Mouse (Mus musculus) heart, postnatal 25 days (tissue): Measurements from ENCODE around the gene Ccr1l1. TPM values are rescaled to one million over a fixed set of nuclear protein-coding genes. Genes with fewer than 3 reads are reported as not detected.

Source experiments
- DNase-seq: peaks from one replicate; pipeline ENCODE4 v3.0.0; 2022; ENCODE audit warnings: low spot score
- intact Hi-C: fragments of 180-260 bp; cut with DNase I; formaldehyde crosslinking; loops from one replicate; pipeline ENCODE4 v1.15.1; 2025
- total RNA-seq, 2 experiments: library from RNA; stranded (reverse); gene quantifications; 2 replicates each; pipeline ENCODE4 v1.2.3; 2021

Ccr1l1 gene
- total RNA-seq, 2 experiments from 2014 or later = not detected

- intact Hi-C loops = no loop called here
- DNase-seq = no peak
Observed at GRCm38 (mm10) chr9:123931761-123932700, 46.2 kb downstream of the Ccr1l1 start.

GRCm38 (mm10) chr9:123930926-123931325, 47.3 kb downstream of the Ccr1l1 start:
- DNase-seq = no peak
- intact Hi-C loops = no loop called here

DNA sequence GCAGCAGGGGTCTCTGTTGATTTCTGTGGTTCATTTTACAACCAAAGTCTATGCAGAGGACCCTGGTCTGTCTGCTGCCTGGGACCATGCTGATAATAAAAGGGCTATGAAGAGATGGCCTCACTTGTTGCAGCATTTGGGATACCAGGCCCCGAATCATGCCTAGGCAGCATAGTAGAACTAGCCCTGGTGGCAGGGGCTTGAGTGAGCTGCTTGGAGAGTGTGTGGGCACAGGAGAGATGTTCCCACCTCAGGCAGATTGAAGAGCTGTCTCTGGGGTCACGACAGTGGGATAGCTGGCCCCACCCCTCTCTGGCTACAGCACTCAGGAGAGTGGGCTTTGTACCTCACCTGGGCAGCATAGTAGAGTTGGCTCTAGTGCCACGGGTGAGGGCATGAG, 47.7 kb downstream of the Ccr1l1 start:
- intact Hi-C loops = no loop called here
- no peak for DNase-seq

- no peak for DNase-seq
- intact Hi-C loops = no loop called here
Observed at GRCm38 (mm10) chr9:123929936-123930335, 48.3 kb downstream of the Ccr1l1 start.

DNA sequence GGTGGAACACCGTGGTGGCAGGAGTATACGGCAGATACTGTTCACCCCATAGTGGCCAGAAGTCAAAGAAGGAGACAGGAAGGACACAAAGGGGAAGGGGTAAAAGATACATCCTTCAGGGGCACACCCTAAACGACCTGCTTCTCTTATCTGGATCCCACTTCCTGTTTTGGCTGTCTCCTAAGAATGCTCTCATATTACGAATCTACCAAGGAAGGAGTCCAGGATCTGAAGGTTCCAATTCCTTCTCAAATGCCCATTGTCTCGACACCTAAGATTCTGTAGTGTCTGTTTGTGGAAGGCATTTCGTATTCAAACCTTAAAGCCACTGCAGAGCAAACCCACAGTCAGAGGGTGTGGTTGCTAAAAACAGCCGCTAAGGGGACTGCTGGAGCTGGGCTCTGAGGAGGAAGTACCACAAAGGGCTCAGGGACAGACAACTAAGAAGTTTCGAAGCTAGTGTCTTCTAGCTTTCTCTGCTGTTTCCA, 49.4 kb downstream of the Ccr1l1 start:
- no peak for DNase-seq
- intact Hi-C loops = no loop called here

GRCm38 (mm10) chr9:123928118-123928758, 50.0 kb downstream of the Ccr1l1 start:
- intact Hi-C loops = no loop called here
- no peak for DNase-seq

DNA sequence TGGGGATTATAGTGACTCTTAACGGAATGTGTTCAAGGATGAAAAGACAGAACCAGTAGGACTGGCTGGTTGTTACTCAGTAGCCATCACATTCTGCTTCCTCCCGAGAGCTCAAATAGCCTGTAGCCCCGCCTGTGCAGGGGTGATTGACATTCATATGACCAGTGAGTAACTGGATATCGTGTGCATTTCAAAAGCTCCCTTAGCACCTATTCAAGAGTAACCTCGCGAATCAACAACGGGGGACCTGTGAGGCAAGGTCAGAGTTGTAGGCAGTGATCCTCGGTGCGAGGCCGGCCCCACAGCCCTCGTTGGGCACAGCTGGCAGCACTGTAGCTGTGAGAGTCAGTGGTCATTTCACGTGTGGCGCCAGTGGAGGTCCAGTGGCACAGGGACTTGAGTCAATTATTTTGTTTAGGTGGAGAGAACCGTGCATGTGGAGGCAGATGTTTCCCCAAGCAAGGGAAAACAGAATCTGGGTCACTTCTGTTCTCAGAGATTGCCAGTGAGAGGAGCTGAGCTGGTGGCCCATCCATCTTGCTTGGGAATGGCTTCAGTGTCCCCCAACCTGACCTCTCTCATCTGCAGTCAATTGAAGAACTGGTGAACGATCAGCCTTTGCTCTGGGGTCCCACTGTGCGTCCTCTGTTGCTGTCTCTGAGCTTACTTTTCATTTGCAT, 50.8 kb downstream of the Ccr1l1 start:
- no peak for DNase-seq
- intact Hi-C loops = no loop called here

Other genes starting within 250 kb of the Ccr1l1 start
- under 1 TPM in 1 of 2 experiments, not detected in 1; 0.21 TPM for gene Cxcr6, start 171.9 kb downstream of the Ccr1l1 start, total RNA-seq
- gene Fyco1, start 126.5 kb downstream of the Ccr1l1 start, total RNA-seq = 100 to 1,000 TPM; 262 to 274 TPM
- gene Xcr1, start 116.4 kb downstream of the Ccr1l1 start, total RNA-seq = not detected
- gene Ccr1, start 9.7 kb downstream of the Ccr1l1 start, total RNA-seq = 1 to 10 TPM; 1.1 to 1.3 TPM
- gene Ccr3, start 43.6 kb upstream of the Ccr1l1 start, total RNA-seq = not detected
- 1 to 10 TPM; 1.1 TPM for gene Ccr2, start 123.5 kb upstream of the Ccr1l1 start, total RNA-seq
- 1 to 10 TPM; 3.2 to 3.7 TPM for gene Ccr5, start 143.1 kb upstream of the Ccr1l1 start, total RNA-seq